ENCODE assay signal across 23 mouse cellular contexts in the genomic region with DNA sequence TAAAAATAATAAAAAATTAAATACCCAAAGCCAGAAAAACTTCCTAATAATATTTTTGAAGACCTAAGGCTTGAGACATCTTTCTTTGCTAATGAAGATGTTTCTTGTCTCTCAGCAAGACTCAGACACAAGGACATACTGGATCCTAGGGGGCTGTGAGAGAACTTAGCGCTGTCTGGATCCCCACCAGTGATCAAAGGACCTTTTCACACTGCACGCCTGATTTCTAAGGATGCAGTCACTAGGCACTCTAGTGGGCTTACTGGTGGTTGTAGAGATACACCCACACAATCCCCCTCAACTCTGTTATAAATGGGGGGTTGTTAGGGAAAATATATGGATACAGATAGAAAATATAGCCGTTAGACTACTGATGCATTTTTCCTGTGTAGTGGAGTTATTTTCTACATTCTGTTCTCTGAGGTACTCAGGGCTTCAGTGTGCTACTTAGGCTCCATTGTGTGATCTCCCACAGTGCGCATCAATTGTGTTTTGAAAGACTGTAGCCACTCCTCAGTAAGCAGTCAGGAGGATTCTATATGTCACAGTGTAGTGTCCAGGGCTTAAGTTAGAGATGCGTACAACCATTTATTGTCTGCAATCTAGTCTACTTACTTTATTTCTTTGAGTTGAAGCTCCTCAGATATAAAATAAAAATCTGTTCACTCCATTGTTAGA.
DNase-seq lines count a peak whose midpoint lies in the region; ATAC-seq and TF ChIP-seq lines count a peak whose summit lies in the region.
"Had no signal": no experiment of that assay in that cellular context is flagged by ENCODE, and none has a peak within 500 bp of the region (broad histone marks: within the 10 kb centered on the region; RNA-seq: fewer than 3 reads in every experiment).

No protein-coding gene starts in this region.

- H3K4me3 ChIP-seq in kidney, embryonic 14.5 days (ENCODE audit: low read length) = no peak overlapping the region
- no peak overlapping the region for H3K4me3 ChIP-seq in kidney, embryonic 16.5 days (ENCODE audit: low read length)
- no peak overlapping the region for H3K4me3 ChIP-seq in midbrain, embryonic 11.5 days (ENCODE audit: low read depth, low read length)
- H3K4me3 ChIP-seq in midbrain, embryonic 15.5 days = no peak overlapping the region
- no peak overlapping the region for H3K4me3 ChIP-seq in midbrain, embryonic 13.5 days (replicated peaks)
- H3K4me3 ChIP-seq in midbrain, postnatal 0 days (ENCODE audit: low read depth, low read length) = no peak overlapping the region
- H3K4me3 ChIP-seq: embryonic facial prominence, embryonic 13.5 days; embryonic facial prominence, embryonic 15.5 days; erythroblast, embryonic 14.5 days; forebrain, embryonic 10.5 days; forebrain, embryonic 12.5 days had no signal

- H3K27ac ChIP-seq in kidney, embryonic 14.5 days (ENCODE audit: low read depth, low read length) = no peak overlapping the region
- H3K27ac ChIP-seq in kidney, embryonic 16.5 days (ENCODE audit: low read length) = no peak overlapping the region
- H3K27ac ChIP-seq in midbrain, embryonic 11.5 days (ENCODE audit: low read depth, low read length) = no peak overlapping the region
- no peak overlapping the region for H3K27ac ChIP-seq in midbrain, embryonic 15.5 days
- H3K27ac ChIP-seq in midbrain, embryonic 13.5 days = no peak overlapping the region
- H3K27ac ChIP-seq in midbrain, postnatal 0 days (ENCODE audit: low read depth, low read length) = no peak overlapping the region
- H3K27ac ChIP-seq: embryonic facial prominence, embryonic 13.5 days; embryonic facial prominence, embryonic 15.5 days; forebrain, embryonic 10.5 days; forebrain, embryonic 12.5 days had no signal

- H3K36me3 ChIP-seq in kidney, embryonic 14.5 days (ENCODE audit: control insufficient read depth, insufficient read depth, low read length) = no peaks in the 10 kb centered on the region
- H3K36me3 ChIP-seq in kidney, embryonic 16.5 days (ENCODE audit: insufficient read depth, low read length) = no peaks in the 10 kb centered on the region
- no peaks in the 10 kb centered on the region for H3K36me3 ChIP-seq in midbrain, embryonic 11.5 days (ENCODE audit: control insufficient read depth, insufficient read depth, low read length)
- no peaks in the 10 kb centered on the region for H3K36me3 ChIP-seq in midbrain, embryonic 15.5 days (replicated peaks)
- H3K36me3 ChIP-seq in midbrain, embryonic 13.5 days = no peaks in the 10 kb centered on the region
- H3K36me3 ChIP-seq in midbrain, postnatal 0 days (ENCODE audit: insufficient read depth, low read length) = no peaks in the 10 kb centered on the region
- H3K36me3 ChIP-seq: embryonic facial prominence, embryonic 13.5 days; embryonic facial prominence, embryonic 15.5 days; forebrain, embryonic 10.5 days; forebrain, embryonic 12.5 days had no signal

- no peak overlapping the region for H3K4me2 ChIP-seq in kidney, embryonic 14.5 days (replicated peaks; ENCODE audit: low read depth, low read length)
- H3K4me2 ChIP-seq in kidney, embryonic 16.5 days (replicated peaks; ENCODE audit: low read depth, low read length) = no peak overlapping the region
- H3K4me2 ChIP-seq in midbrain, embryonic 11.5 days = no peak overlapping the region
- H3K4me2 ChIP-seq in midbrain, embryonic 15.5 days = no peak overlapping the region
- H3K4me2 ChIP-seq in midbrain, embryonic 13.5 days (replicated peaks) = no peak overlapping the region
- no peak overlapping the region for H3K4me2 ChIP-seq in midbrain, postnatal 0 days (ENCODE audit: low read depth, low read length, poor library complexity, severe bottlenecking)
- H3K4me2 ChIP-seq: embryonic facial prominence, embryonic 13.5 days; embryonic facial prominence, embryonic 15.5 days; forebrain, embryonic 12.5 days had no signal

- no peaks in the 10 kb centered on the region for H3K9me3 ChIP-seq in kidney, embryonic 14.5 days (ENCODE audit: control insufficient read depth, low read length)
- H3K9me3 ChIP-seq in kidney, embryonic 16.5 days (ENCODE audit: low read length) = no peaks in the 10 kb centered on the region
- H3K9me3 ChIP-seq in midbrain, embryonic 11.5 days (ENCODE audit: control insufficient read depth, low read length) = no peaks in the 10 kb centered on the region
- H3K9me3 ChIP-seq in midbrain, embryonic 15.5 days = no peaks in the 10 kb centered on the region
- H3K9me3 ChIP-seq in midbrain, embryonic 13.5 days = no peaks in the 10 kb centered on the region
- H3K9me3 ChIP-seq in midbrain, postnatal 0 days (ENCODE audit: low read length) = no peaks in the 10 kb centered on the region
- H3K9me3 ChIP-seq: embryonic facial prominence, embryonic 13.5 days; embryonic facial prominence, embryonic 15.5 days; forebrain, embryonic 10.5 days; forebrain, embryonic 12.5 days had no signal

- TF ChIP-seq CTCF in midbrain, postnatal 0 days (IDR thresholded peaks at IDR 0.05) = no peak

- peak; percentile 89 for DNase-seq in midbrain, embryonic 11.5 days (ENCODE audit: low spot score, missing footprints)
- DNase-seq in midbrain, postnatal 0 days (ENCODE audit: low spot score) = no peak
- peak; percentile 5 for DNase-seq in ZHBTc4 (ENCODE audit: low read depth, low spot score)
- DNase-seq in urinary bladder, adult 2 months (ENCODE audit: low spot score) = no peak
- DNase-seq: adrenal gland, adult 2 months; adrenal gland, postnatal 10 days; adrenal gland, postnatal 25 days; cerebellum, adult 11 months; cerebellum, adult 18-20 months; cerebellum, adult 8-10 months; cerebellum, adult 9-11 months; cerebellum, postnatal 14 days; cerebellum, postnatal 36 days had no signal

- 58% methylated on average over 5 of the region's 5 CpGs for WGBS in kidney, embryonic 14.5 days
- WGBS in kidney, embryonic 16.5 days = 67% methylated on average over 5 of the region's 5 CpGs
- 17% methylated on average over 5 of the region's 5 CpGs for WGBS in midbrain, embryonic 11.5 days
- WGBS in midbrain, embryonic 15.5 days = 23% methylated on average over 5 of the region's 5 CpGs
- WGBS in midbrain, embryonic 13.5 days = 11% methylated on average over 5 of the region's 5 CpGs
- 32% methylated on average over 5 of the region's 5 CpGs for WGBS in midbrain, postnatal 0 days

- 0 out of 2 replicates have a peak, but pooled peaks have one; percentile 55 for ATAC-seq in kidney, embryonic 14.5 days (ENCODE audit: low FRiP score, low TSS enrichment)
- no peak for ATAC-seq in kidney, embryonic 16.5 days (ENCODE audit: low FRiP score, low TSS enrichment)
- ATAC-seq in midbrain, embryonic 11.5 days (ENCODE audit: low FRiP score) = peak; percentile 86
- no peak for ATAC-seq in midbrain, embryonic 15.5 days (replicated peaks)
- ATAC-seq in midbrain, embryonic 13.5 days = peak; percentile 68; the same call in 1 of the 2 replicates
- ATAC-seq in midbrain, postnatal 0 days (ENCODE audit: low FRiP score) = no peak
- ATAC-seq: forebrain, embryonic 14.5 days had no signal

- no peak overlapping the region for H3K9ac ChIP-seq in kidney, embryonic 14.5 days (ENCODE audit: low read depth, low read length)
- no peak overlapping the region for H3K9ac ChIP-seq in kidney, embryonic 16.5 days (replicated peaks; ENCODE audit: low read length)
- H3K9ac ChIP-seq in midbrain, embryonic 11.5 days (ENCODE audit: low read length) = no peak overlapping the region
- no peak overlapping the region for H3K9ac ChIP-seq in midbrain, embryonic 15.5 days
- H3K9ac ChIP-seq in midbrain, embryonic 13.5 days (replicated peaks) = no peak overlapping the region
- H3K9ac ChIP-seq in midbrain, postnatal 0 days (replicated peaks; ENCODE audit: low read length, poor library complexity, severe bottlenecking) = no peak overlapping the region
- H3K9ac ChIP-seq: embryonic facial prominence, embryonic 13.5 days; embryonic facial prominence, embryonic 15.5 days; forebrain, embryonic 12.5 days had no signal

- H3K4me1 ChIP-seq in kidney, embryonic 14.5 days (ENCODE audit: control insufficient read depth, insufficient read depth, low read length) = no peaks in the 10 kb centered on the region
- peaks cover 11% of the 10 kb centered on the region; the same call in 1 of the 2 replicates for H3K4me1 ChIP-seq in kidney, embryonic 16.5 days (ENCODE audit: insufficient read depth, low read length)
- H3K4me1 ChIP-seq in midbrain, embryonic 11.5 days (ENCODE audit: control insufficient read depth, insufficient read depth, low read length) = peaks cover 12% of the 10 kb centered on the region
- 0 out of 2 replicates have a peak, but pooled peaks cover 12% of the 10 kb centered on the region for H3K4me1 ChIP-seq in midbrain, embryonic 15.5 days
- H3K4me1 ChIP-seq in midbrain, embryonic 13.5 days (replicated peaks) = peaks cover 18% of the 10 kb centered on the region
- no peaks in the 10 kb centered on the region for H3K4me1 ChIP-seq in midbrain, postnatal 0 days (ENCODE audit: insufficient read depth, low read length)
- H3K4me1 ChIP-seq: embryonic facial prominence, embryonic 13.5 days; embryonic facial prominence, embryonic 15.5 days had no signal

- no peaks in the 10 kb centered on the region for H3K27me3 ChIP-seq in kidney, embryonic 14.5 days (ENCODE audit: control insufficient read depth, insufficient read depth, low read length)
- H3K27me3 ChIP-seq in kidney, embryonic 16.5 days (ENCODE audit: insufficient read depth, low read length) = no peaks in the 10 kb centered on the region
- H3K27me3 ChIP-seq in midbrain, embryonic 11.5 days (ENCODE audit: control insufficient read depth, insufficient read depth, low read length) = peaks cover 3% of the 10 kb centered on the region; the same call in 1 of the 2 replicates
- H3K27me3 ChIP-seq in midbrain, embryonic 15.5 days (replicated peaks) = no peaks in the 10 kb centered on the region
- peaks cover 19% of the 10 kb centered on the region for H3K27me3 ChIP-seq in midbrain, embryonic 13.5 days
- no peaks in the 10 kb centered on the region for H3K27me3 ChIP-seq in midbrain, postnatal 0 days (ENCODE audit: insufficient read depth, low read length)
- H3K27me3 ChIP-seq: embryonic facial prominence, embryonic 13.5 days; embryonic facial prominence, embryonic 15.5 days had no signal

Comparison
In these comparisons a context has a peak if more than half of its experiments do, and no peak if none do; other contexts are left out.
1. ATAC-seq: peak in kidney, embryonic 14.5 days (single experiment), midbrain, embryonic 11.5 days (single experiment) and midbrain, embryonic 13.5 days (single experiment); none in kidney, embryonic 16.5 days (single experiment), midbrain, embryonic 15.5 days (single experiment) and midbrain, postnatal 0 days (single experiment).
2. DNase-seq: peak in midbrain, embryonic 11.5 days (single experiment) and ZHBTc4 (single experiment); none in midbrain, postnatal 0 days (single experiment) and urinary bladder, adult 2 months (single experiment).